Mouse (Mus musculus) heart, postnatal 4 days (tissue): Measurements from ENCODE around the gene Sncg. TPM values are rescaled to one million over a fixed set of nuclear protein-coding genes. Genes with fewer than 3 reads are reported as not detected.

Source experiments
- DNase-seq: peaks from one replicate; pipeline ENCODE4 v3.0.0; 2021
- total RNA-seq, 2 experiments: library from RNA; stranded (reverse); gene quantifications; 2 replicates each; pipeline ENCODE4 v1.2.3; 2021

The Sncg gene
- total RNA-seq, 2 experiments from 2014 or later, result 2.3 to 2.9 TPM

DNA sequence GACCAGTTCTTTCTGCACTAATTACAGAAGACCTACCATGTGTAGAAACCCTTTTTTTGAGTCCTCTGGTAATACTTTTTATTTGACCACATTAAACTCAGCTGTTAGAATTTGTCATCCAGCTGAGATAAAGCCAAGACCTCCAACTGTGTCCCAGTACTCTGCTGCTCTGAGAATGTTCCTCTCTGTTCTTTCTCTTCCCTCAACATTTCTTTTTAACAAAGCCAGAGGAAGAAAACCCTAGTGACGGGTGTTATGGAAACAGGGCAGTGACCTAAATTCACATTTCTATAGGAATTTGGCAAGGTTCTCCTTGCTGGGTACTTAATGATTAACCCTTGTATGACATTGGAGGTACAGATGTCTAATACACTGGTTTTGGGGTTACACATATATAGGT, 35.1 kb downstream of the Sncg start:
- DNase-seq, result no peak

GRCm38 (mm10) chr14:34332476-34332875, 42.1 kb downstream of the Sncg start:
- no peak for DNase-seq

- no peak for DNase-seq
Observed at GRCm38 (mm10) chr14:34331886-34332285, 42.7 kb downstream of the Sncg start.

- DNase-seq, result no peak
Observed at GRCm38 (mm10) chr14:34330657-34331158, 43.9 kb downstream of the Sncg start.

- DNase-seq, result no peak
Observed at GRCm38 (mm10) chr14:34327618-34328017, 47.0 kb downstream of the Sncg start.

- DNase-seq, result no peak
Observed at GRCm38 (mm10) chr14:34326606-34327005, 48.0 kb downstream of the Sncg start.

DNA sequence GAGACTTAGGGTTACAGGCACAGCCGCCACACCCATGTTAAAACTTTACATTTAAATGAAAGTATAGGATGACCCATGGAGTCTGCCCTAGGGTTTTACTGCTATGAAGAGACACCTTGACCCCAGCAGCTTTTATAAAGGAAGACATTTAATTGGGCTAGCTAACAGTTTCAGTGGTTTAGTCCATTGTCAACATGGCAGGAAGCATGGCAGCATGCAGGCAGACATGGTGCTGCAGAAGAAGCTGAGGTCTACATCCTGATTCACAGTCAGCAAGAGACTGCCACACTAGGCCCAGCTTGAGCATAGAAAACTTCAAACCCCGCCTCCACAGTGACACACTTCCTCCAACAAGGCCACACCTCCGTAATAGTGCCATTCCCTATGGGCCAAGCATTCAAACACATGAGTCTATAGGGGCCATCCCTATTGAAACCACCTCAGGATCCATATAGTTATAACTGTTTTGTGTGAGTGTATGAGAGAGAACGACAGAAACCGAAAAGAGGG, 51.0 kb downstream of the Sncg start:
- DNase-seq, result no peak

Other genes starting within 250 kb of the Sncg start
- not detected for gene Npy4r, start 222.3 kb downstream of the Sncg start, total RNA-seq
- under 1 TPM; 0.25 to 0.29 TPM for gene Gprin2, start 173.1 kb downstream of the Sncg start, total RNA-seq
- gene Syt15, start 155.2 kb downstream of the Sncg start, total RNA-seq, result 1 to 10 TPM; 1.1 to 1.2 TPM
- 1 to 10 TPM; 9.0 to 9.4 TPM for gene Shld2, start 64.3 kb downstream of the Sncg start, total RNA-seq
- 100 to 1,000 TPM; 121 to 129 TPM for gene Glud1, start 64.1 kb downstream of the Sncg start, total RNA-seq
- not detected for gene Fam25c, start 19.4 kb downstream of the Sncg start, total RNA-seq
- gene Mmrn2, start 676 bp upstream of the Sncg start, total RNA-seq, result 10 to 100 TPM; 42.1 to 43.6 TPM
- gene Bmpr1a, start 128.6 kb upstream of the Sncg start, total RNA-seq, result 100 to 1,000 TPM; 107 to 115 TPM
- gene 9230112D13Rik, start 148.0 kb upstream of the Sncg start, total RNA-seq, result not detected
- 100 to 1,000 TPM; 709 to 766 TPM for gene Ldb3, start 213.9 kb upstream of the Sncg start, total RNA-seq
- gene Opn4, start 225.4 kb upstream of the Sncg start, total RNA-seq, result 1 to 10 TPM; 2.9 to 4.8 TPM